Comparison of ENCODE assay signal across 38 mouse cellular contexts in the genomic region with DNA sequence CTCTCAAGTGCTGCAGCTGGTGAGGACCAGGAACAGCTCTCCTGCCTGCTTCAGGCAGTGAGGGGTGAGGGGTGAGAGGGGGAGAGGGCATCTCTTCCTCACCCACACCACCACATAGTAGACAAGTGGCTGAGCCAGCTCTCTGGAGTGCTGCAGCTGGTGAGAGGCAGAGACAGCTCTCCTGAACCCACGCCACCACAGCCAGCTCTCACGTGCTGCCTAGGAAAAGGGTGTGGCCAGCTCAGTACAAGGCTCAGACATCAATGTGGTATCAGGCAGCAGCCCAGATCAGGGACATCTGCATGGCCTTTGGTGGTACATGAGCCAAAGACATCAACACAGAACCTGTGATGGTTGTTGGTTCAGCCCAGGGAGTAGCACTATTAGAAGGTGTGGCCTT. TPM values are rescaled to one million over a fixed set of nuclear protein-coding genes. Genes with fewer than 3 reads are reported as not detected.
"Had no signal": no experiment of that assay in that cellular context is flagged by ENCODE, and none has a peak within 500 bp of the region (broad histone marks: within the 10 kb centered on the region; RNA-seq: fewer than 3 reads in every experiment).

No protein-coding gene starts in this region.

- DNase-seq: gastrocnemius, postnatal 14 days; gastrocnemius, postnatal 36 days; heart, adult 11 months; heart, adult 2 months; heart, postnatal 14 days; heart, postnatal 36 days; kidney, adult 11 months; kidney, adult 2 months; kidney, adult 9 months; kidney, postnatal 14 days; kidney, postnatal 36 days; layer of hippocampus, adult 9-11 months; layer of hippocampus, postnatal 36 days; left cerebral cortex, postnatal 4 days had no signal

- H3K27me3 ChIP-seq: hindbrain, embryonic 13.5 days; hindbrain, embryonic 15.5 days; kidney, embryonic 15.5 days; limb, embryonic 15.5 days; liver, embryonic 12.5 days had no signal

- ATAC-seq: hindbrain, postnatal 0 days; intestine, embryonic 16.5 days had no signal

- H3K36me3 ChIP-seq: heart, embryonic 13.5 days; heart, embryonic 15.5 days; hindbrain, embryonic 13.5 days; hindbrain, embryonic 15.5 days; kidney, embryonic 15.5 days; limb, embryonic 13.5 days; limb, embryonic 15.5 days; liver, embryonic 12.5 days had no signal

- H3K9me3 ChIP-seq: heart, embryonic 13.5 days; heart, embryonic 15.5 days; hindbrain, embryonic 13.5 days; hindbrain, embryonic 15.5 days; kidney, embryonic 15.5 days; limb, embryonic 13.5 days; limb, embryonic 15.5 days; liver, embryonic 12.5 days had no signal

- H3K4me3 ChIP-seq: heart, adult 2 months; heart, embryonic 13.5 days; heart, embryonic 15.5 days; hindbrain, embryonic 13.5 days; hindbrain, embryonic 15.5 days; kidney, embryonic 15.5 days; limb, embryonic 13.5 days; limb, embryonic 15.5 days; liver, embryonic 12.5 days had no signal

- H3K4me1 ChIP-seq: heart, embryonic 15.5 days; limb, embryonic 13.5 days; limb, embryonic 15.5 days had no signal

RNA-seq across cellular contexts. Expression of gene Bhlhe23, which starts 53.9 kb away (rescaled TPM):
- total RNA-seq: gastrocnemius, adult 18-20 months; gastrocnemius, adult 8-10 months; gastrocnemius, postnatal 14 days; gastrocnemius, postnatal 36 days; heart, adult 2 months; heart, postnatal 14 days; heart, postnatal 36 days; hematopoietic stem cell, adult 5-6 weeks; layer of hippocampus, adult 18-20 months; layer of hippocampus, adult 8-10 months; layer of hippocampus, postnatal 36 days; left cerebral cortex, adult 8-10 months; left cerebral cortex, postnatal 4 days; liver, adult 2 months had no signal
- polyA plus RNA-seq: gonadal fat pad, adult 2 months; heart, adult 2 months; heart, embryonic 11.5 days; heart, embryonic 13.5 days; heart, embryonic 15.5 days; heart, postnatal 0 days; intestine, embryonic 14.5 days; intestine, embryonic 16.5 days; kidney, adult 2 months; kidney, embryonic 15.5 days; kidney, postnatal 0 days; large intestine, adult 2 months; limb, embryonic 11.5 days; limb, embryonic 15.5 days; liver, adult 2 months; liver, embryonic 12.5 days had no signal
